Mouse (Mus musculus): ENCODE data around the gene Cbx7. TPM values are rescaled to one million over a fixed set of nuclear protein-coding genes. Genes with fewer than 3 reads are reported as not detected.
"Not testable (repeated sequence)": the region's sequence is repeated elsewhere in the genome, so short reads cannot be mapped to it uniquely, and the experiment has no call there.

The Cbx7 gene
- polyA plus RNA-seq, 1 experiment from 2014 or later, result 2.8 TPM

GRCm38 (mm10) chr15:79927637-79928122 is 43.2 kb downstream of the Cbx7 start:
- Histone ChIP-seq H3K9me3 (no peaks in the 10 kb centered on the region), H3K4me3 (peak overlapping the region; percentile 67), H3K27me3 (ENCODE audit: poor library complexity, severe bottlenecking) (peaks cover 43% of the 10 kb centered on the region), H3K27ac (peak overlapping the region; percentile 72), H3K4me1 (peaks cover 29% of the 10 kb centered on the region), H3K36me3 (replicated peaks) (no peaks in the 10 kb centered on the region)
- WGBS, result under 1% methylated on average over 29 of the region's 29 CpGs
- peak; percentile 79 for DNase-seq (ENCODE audit: extremely low spot score, low spot score)

DNA sequence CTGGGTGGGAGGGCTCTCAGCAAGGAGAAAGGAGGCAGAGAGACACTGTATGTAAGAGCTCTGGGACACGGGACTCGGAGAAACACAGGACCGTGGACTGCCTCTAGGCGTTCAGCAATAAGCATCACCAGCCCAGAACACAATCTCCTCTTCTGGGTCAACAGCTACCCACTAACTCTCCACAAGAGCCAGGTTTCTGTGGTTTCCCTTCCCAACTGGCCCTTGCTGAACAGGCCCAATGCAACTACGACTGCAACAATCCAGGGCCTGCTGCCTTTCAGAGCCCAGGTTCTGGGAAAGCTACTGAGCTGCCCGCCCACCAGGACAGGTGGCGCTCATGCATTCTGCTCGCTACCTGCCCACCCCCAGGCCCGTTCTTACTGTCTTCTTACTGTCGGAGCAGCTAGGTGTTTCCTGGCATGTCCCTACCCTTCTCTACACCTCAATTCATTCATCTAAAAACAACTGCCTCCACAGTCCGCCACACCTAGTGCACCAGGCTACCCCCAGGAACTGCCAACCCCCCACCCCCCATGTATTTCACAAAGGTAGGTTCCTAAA is 44.0 kb downstream of the Cbx7 start:
- H3K27me3 ChIP-seq (ENCODE audit: poor library complexity, severe bottlenecking), result peaks cover 36% of the 10 kb centered on the region
- 78% methylated on average over 11 of the region's 11 CpGs for WGBS
- no peak for DNase-seq (ENCODE audit: extremely low spot score, low spot score)
- peaks cover 22% of the 10 kb centered on the region for H3K4me1 ChIP-seq
- peak overlapping the region; percentile 67 for H3K4me3 ChIP-seq
- H3K36me3 ChIP-seq (replicated peaks), result peaks cover 6% of the 10 kb centered on the region; the same call in 1 of the 2 replicates
- peak overlapping the region; percentile 72; the same call in 1 of the 2 replicates for H3K27ac ChIP-seq
- H3K9me3 ChIP-seq, result no peaks in the 10 kb centered on the region

GRCm38 (mm10) chr15:79919787-79920186 is 51.1 kb downstream of the Cbx7 start:
- DNase-seq (ENCODE audit: extremely low spot score, low spot score), result no peak
- Histone ChIP-seq H3K4me1 (no peaks in the 10 kb centered on the region; the same call in 1 of the 2 replicates), H3K27ac (no peak overlapping the region), H3K36me3 (replicated peaks) (peaks cover 32% of the 10 kb centered on the region), H3K27me3 (ENCODE audit: poor library complexity, severe bottlenecking) (no peaks in the 10 kb centered on the region), H3K4me3 (no peak overlapping the region), H3K9me3 (no peaks in the 10 kb centered on the region)
- WGBS, result 66% methylated on average over 2 of the region's 2 CpGs

- no peak for DNase-seq (ENCODE audit: extremely low spot score, low spot score)
- Histone ChIP-seq H3K27me3 (ENCODE audit: poor library complexity, severe bottlenecking) (no peaks in the 10 kb centered on the region), H3K36me3 (replicated peaks) (peaks cover 32% of the 10 kb centered on the region), H3K4me3 (no peak overlapping the region), H3K9me3 (no peaks in the 10 kb centered on the region), H3K4me1 (no peaks in the 10 kb centered on the region; the same call in 1 of the 2 replicates), H3K27ac (0 out of 2 replicates have a peak overlapping the region, but pooled peaks have one; percentile 32)
- 86% methylated on average over 16 of the region's 16 CpGs for WGBS
Observed at GRCm38 (mm10) chr15:79918485-79918884, 52.4 kb downstream of the Cbx7 start.

- Histone ChIP-seq H3K27me3 (ENCODE audit: poor library complexity, severe bottlenecking) (no peaks in the 10 kb centered on the region), H3K9me3 (no peaks in the 10 kb centered on the region), H3K27ac (no peak overlapping the region), H3K4me1 (no peaks in the 10 kb centered on the region; the same call in 1 of the 2 replicates), H3K4me3 (no peak overlapping the region), H3K36me3 (replicated peaks) (peaks cover 29% of the 10 kb centered on the region)
- 95% methylated on average over 14 of the region's 14 CpGs for WGBS
- DNase-seq (ENCODE audit: extremely low spot score, low spot score), result no peak
Observed at GRCm38 (mm10) chr15:79917111-79917720, 53.7 kb downstream of the Cbx7 start.

- Histone ChIP-seq H3K4me3 (no peak overlapping the region), H3K36me3 (replicated peaks) (peaks cover 20% of the 10 kb centered on the region), H3K9me3 (no peaks in the 10 kb centered on the region), H3K27me3 (ENCODE audit: poor library complexity, severe bottlenecking) (no peaks in the 10 kb centered on the region), H3K4me1 (no peaks in the 10 kb centered on the region; the same call in 1 of the 2 replicates), H3K27ac (no peak overlapping the region)
- WGBS, result 86% methylated on average over 5 of the region's 5 CpGs
- DNase-seq (ENCODE audit: extremely low spot score, low spot score), result no peak
Observed at GRCm38 (mm10) chr15:79916150-79916549, 54.8 kb downstream of the Cbx7 start.

- WGBS, result 92% methylated on average over 3 of the region's 3 CpGs
- Histone ChIP-seq H3K27me3 (ENCODE audit: poor library complexity, severe bottlenecking) (no peaks in the 10 kb centered on the region), H3K4me3 (no peak overlapping the region), H3K36me3 (replicated peaks) (peaks cover 19% of the 10 kb centered on the region), H3K4me1 (no peaks in the 10 kb centered on the region; the same call in 1 of the 2 replicates), H3K27ac (no peak overlapping the region), H3K9me3 (no peaks in the 10 kb centered on the region)
- DNase-seq (ENCODE audit: extremely low spot score, low spot score), result no peak
Observed at GRCm38 (mm10) chr15:79914357-79914756, 56.6 kb downstream of the Cbx7 start.

GRCm38 (mm10) chr15:79913761-79914346 is 57.1 kb downstream of the Cbx7 start:
- Histone ChIP-seq H3K4me1 (no peaks in the 10 kb centered on the region; the same call in 1 of the 2 replicates), H3K27me3 (ENCODE audit: poor library complexity, severe bottlenecking) (no peaks in the 10 kb centered on the region), H3K36me3 (replicated peaks) (peaks cover 18% of the 10 kb centered on the region), H3K9me3 (no peaks in the 10 kb centered on the region), H3K4me3 (no peak overlapping the region), H3K27ac (no peak overlapping the region)
- no peak for DNase-seq (ENCODE audit: extremely low spot score, low spot score)
- 89% methylated on average over 6 of the region's 6 CpGs for WGBS

DNA sequence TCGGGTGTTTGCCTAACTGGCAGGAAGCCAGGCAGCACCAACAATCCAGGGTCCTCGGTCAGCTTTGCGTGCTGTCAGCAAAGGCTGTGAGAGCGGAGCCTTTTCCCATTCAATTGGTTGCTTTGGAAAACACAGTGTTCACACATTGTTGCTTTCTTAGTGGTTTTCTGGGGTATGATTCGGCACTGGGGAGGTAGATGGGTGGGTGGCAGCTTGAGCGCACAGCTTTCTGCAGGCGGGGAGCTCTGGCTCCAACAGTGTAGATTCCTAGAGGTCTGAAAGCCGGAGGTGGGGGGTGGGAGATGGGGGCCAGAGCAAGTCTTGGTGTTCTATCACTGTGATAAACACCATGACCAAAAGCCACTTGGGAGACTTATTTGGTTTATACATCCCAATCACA is 59.6 kb downstream of the Cbx7 start:
- no peaks in the 10 kb centered on the region for H3K9me3 ChIP-seq
- H3K27me3 ChIP-seq (ENCODE audit: poor library complexity, severe bottlenecking), result peaks cover 8% of the 10 kb centered on the region
- no peak overlapping the region for H3K4me3 ChIP-seq
- no peak for DNase-seq (ENCODE audit: extremely low spot score, low spot score)
- no peaks in the 10 kb centered on the region; the same call in 1 of the 2 replicates for H3K36me3 ChIP-seq (replicated peaks)
- H3K27ac ChIP-seq, result no peak overlapping the region
- no peaks in the 10 kb centered on the region for H3K4me1 ChIP-seq
- WGBS, result 92% methylated on average over 8 of the region's 8 CpGs

DNA sequence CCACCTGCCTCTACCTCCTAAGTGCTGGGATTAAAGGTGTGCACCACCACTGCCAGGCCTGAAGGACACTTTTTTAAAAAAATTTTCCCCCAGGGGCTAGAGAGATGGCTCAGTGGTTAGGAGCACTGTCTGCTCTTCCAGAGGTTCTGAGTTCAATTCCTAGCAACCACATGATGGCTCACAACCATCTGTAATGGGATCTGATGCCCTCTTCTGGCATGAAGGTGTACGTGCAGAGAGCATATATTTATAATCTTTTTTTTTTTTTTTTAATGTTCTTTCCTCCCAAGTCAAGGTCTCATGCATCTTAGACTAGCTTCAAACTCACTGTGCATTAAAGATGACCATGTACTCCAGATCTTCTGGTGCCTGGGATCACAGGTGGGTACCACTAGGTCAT is 60.1 kb downstream of the Cbx7 start:
- H3K4me3 ChIP-seq; H3K36me3 ChIP-seq (replicated peaks); H3K4me1 ChIP-seq; DNase-seq (ENCODE audit: extremely low spot score, low spot score); H3K9me3 ChIP-seq; H3K27ac ChIP-seq: not testable (repeated sequence)
- WGBS, result 84% methylated on average over 1 of the region's 1 CpGs
- H3K27me3 ChIP-seq (ENCODE audit: poor library complexity, severe bottlenecking), result peaks cover 13% of the 10 kb centered on the region

- H3K27me3 ChIP-seq (ENCODE audit: poor library complexity, severe bottlenecking), result peaks cover 14% of the 10 kb centered on the region
- DNase-seq (ENCODE audit: extremely low spot score, low spot score); H3K9me3 ChIP-seq; H3K36me3 ChIP-seq (replicated peaks); H3K27ac ChIP-seq; H3K4me3 ChIP-seq: not testable (repeated sequence)
- whole genome bisulfite sequencing, result 94% methylated on average over 3 of the region's 3 CpGs
- peaks cover 11% of the 10 kb centered on the region for H3K4me1 ChIP-seq
Observed at GRCm38 (mm10) chr15:79909006-79909405, 61.9 kb downstream of the Cbx7 start.

GRCm38 (mm10) chr15:79906855-79907254 is 64.1 kb downstream of the Cbx7 start:
- H3K36me3 ChIP-seq (replicated peaks), result no peaks in the 10 kb centered on the region; the same call in 1 of the 2 replicates
- 47% methylated on average over 14 of the region's 14 CpGs for WGBS
- peaks cover 11% of the 10 kb centered on the region for H3K4me1 ChIP-seq
- H3K27ac ChIP-seq, result no peak overlapping the region
- no peak for DNase-seq (ENCODE audit: extremely low spot score, low spot score)
- no peak overlapping the region for H3K4me3 ChIP-seq
- H3K27me3 ChIP-seq (ENCODE audit: poor library complexity, severe bottlenecking), result peaks cover 14% of the 10 kb centered on the region
- no peaks in the 10 kb centered on the region for H3K9me3 ChIP-seq

- Histone ChIP-seq H3K4me3 (no peak overlapping the region), H3K27me3 (ENCODE audit: poor library complexity, severe bottlenecking) (peaks cover 14% of the 10 kb centered on the region), H3K9me3 (no peaks in the 10 kb centered on the region), H3K36me3 (replicated peaks) (no peaks in the 10 kb centered on the region; the same call in 1 of the 2 replicates), H3K4me1 (peaks cover 11% of the 10 kb centered on the region), H3K27ac (no peak overlapping the region)
- DNase-seq (ENCODE audit: extremely low spot score, low spot score), result no peak
- WGBS, result 73% methylated on average over 12 of the region's 12 CpGs
Observed at GRCm38 (mm10) chr15:79905211-79905610, 65.7 kb downstream of the Cbx7 start.
